Mouse (Mus musculus): ENCODE results near the gene Map1lc3b. TPM values are rescaled to one million over a fixed set of nuclear protein-coding genes. Genes with fewer than 3 reads are reported as not detected.

The Map1lc3b gene
- polyA plus RNA-seq, 1 experiment from 2014 or later: 325 TPM

Other genes starting within 250 kb of the Map1lc3b start
- gene 1700018B08Rik, start 46.0 kb upstream of the Map1lc3b start, polyA plus RNA-seq (2015; fragmentation: Nextera tagmentation; extraction: Ambion mirVana): not detected in 2 replicates
- 18.6 and 19.1 TPM in 2 replicates for gene Fbxo31, start 11.6 kb upstream of the Map1lc3b start, polyA plus RNA-seq (2015; fragmentation: Nextera tagmentation; extraction: Ambion mirVana)
- gene Zcchc14, start 62.5 kb downstream of the Map1lc3b start, polyA plus RNA-seq (2015; fragmentation: Nextera tagmentation; extraction: Ambion mirVana): 30.0 and 33.7 TPM in 2 replicates
- gene Jph3, start 139.3 kb downstream of the Map1lc3b start, polyA plus RNA-seq (2015; fragmentation: Nextera tagmentation; extraction: Ambion mirVana): 34.9 and 36.7 TPM in 2 replicates
- 44.3 and 50.6 TPM in 2 replicates for gene Klhdc4, start 239.2 kb downstream of the Map1lc3b start, polyA plus RNA-seq (2015; fragmentation: Nextera tagmentation; extraction: Ambion mirVana)